Mouse (Mus musculus) heart, adult 2 months (tissue): ENCODE measurements around the gene Tapbp.

Source experiments
- CTCF ChIP-seq: fragments of 200-600 bp; IDR thresholded peaks from 2 replicates; pipeline ENCODE4 v1.8.1; 2022; ENCODE audit warnings: antibody characterized with exemption, mild to moderate bottlenecking, moderate library complexity
- EP300 ChIP-seq: fragments of 200-500 bp; IDR thresholded peaks from 2 replicates; pipeline ENCODE4 v1.6.1; 2011; ENCODE audit warnings: low read depth, low read length, control low read depth; ENCODE audit not compliant: insufficient read depth

DNA sequence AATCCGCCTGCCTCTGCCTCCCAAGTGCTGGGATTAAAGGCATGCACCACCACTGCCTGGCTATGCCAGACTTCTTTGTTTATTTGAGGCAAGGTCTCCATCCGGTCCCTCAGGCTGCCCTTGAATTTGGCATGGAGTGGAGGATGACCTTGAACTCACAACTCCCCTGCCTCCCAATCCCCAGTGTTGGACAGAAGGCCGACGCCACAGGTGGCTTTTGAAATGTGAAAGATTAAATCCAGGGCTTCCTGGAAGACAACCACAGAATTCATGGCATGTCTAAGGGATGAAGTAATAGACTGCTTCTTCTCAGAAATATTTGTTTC, 14.7 kb upstream of the Tapbp start:
- TF ChIP-seq CTCF, result no peak
- TF ChIP-seq EP300, result no peak
